Mouse (Mus musculus): ENCODE data around the gene Mroh2a.
A peak's percentile ranks its signal among the peaks of the same experiment; 100 is the strongest.

Gene Mroh2a

GRCm38 (mm10) chr1:88279111-88280005 lies 52.6 kb downstream of the Mroh2a start:
- DNase-seq: peak; percentile 74

GRCm38 (mm10) chr1:88280006-88280690 lies 53.4 kb downstream of the Mroh2a start:
- no peak for DNase-seq

GRCm38 (mm10) chr1:88282301-88282700 lies 55.5 kb downstream of the Mroh2a start:
- DNase-seq: no peak

- peak; percentile 17 for DNase-seq
Observed at GRCm38 (mm10) chr1:88283376-88284227, 56.8 kb downstream of the Mroh2a start.

GRCm38 (mm10) chr1:88284228-88284945 lies 57.6 kb downstream of the Mroh2a start:
- no peak for DNase-seq

GRCm38 (mm10) chr1:88284946-88285320 lies 58.1 kb downstream of the Mroh2a start:
- peak; percentile 51 for DNase-seq

- DNase-seq: no peak
Observed at GRCm38 (mm10) chr1:88285652-88286051, 58.9 kb downstream of the Mroh2a start.

GRCm38 (mm10) chr1:88286136-88286845 lies 59.5 kb downstream of the Mroh2a start:
- peak; percentile 15 for DNase-seq

- DNase-seq: no peak
Observed at GRCm38 (mm10) chr1:88286887-88287696, 60.3 kb downstream of the Mroh2a start.

- DNase-seq: peak; percentile 75
Observed at GRCm38 (mm10) chr1:88287697-88287980, 60.9 kb downstream of the Mroh2a start.

GRCm38 (mm10) chr1:88288056-88288788 lies 61.4 kb downstream of the Mroh2a start:
- peak; percentile 28 for DNase-seq

- DNase-seq: no peak
Observed at GRCm38 (mm10) chr1:88288789-88289127, 62.0 kb downstream of the Mroh2a start.

GRCm38 (mm10) chr1:88289152-88289551 lies 62.4 kb downstream of the Mroh2a start:
- DNase-seq: no peak

- DNase-seq: peak; percentile 61
Observed at GRCm38 (mm10) chr1:88289917-88290316, 63.1 kb downstream of the Mroh2a start.

GRCm38 (mm10) chr1:88290511-88290910 lies 63.7 kb downstream of the Mroh2a start:
- no peak for DNase-seq

GRCm38 (mm10) chr1:88291409-88292005 lies 64.7 kb downstream of the Mroh2a start:
- no peak for DNase-seq

GRCm38 (mm10) chr1:88292057-88292456 lies 65.3 kb downstream of the Mroh2a start:
- no peak for DNase-seq

GRCm38 (mm10) chr1:88294650-88295049 lies 67.9 kb downstream of the Mroh2a start:
- DNase-seq: no peak

- DNase-seq: no peak
Observed at GRCm38 (mm10) chr1:88296171-88296920, 69.6 kb downstream of the Mroh2a start.
